Mouse (Mus musculus) MEL (cell line): ENCODE results near the gene Gtf2ird1. TPM values are rescaled to one million over a fixed set of nuclear protein-coding genes. Genes with fewer than 3 reads are reported as not detected.
A peak's percentile ranks its signal among the peaks of the same experiment; 100 is the strongest.

Experiments used
- DNase-seq: peaks from one replicate; pipeline ENCODE4 v3.0.0; 2011; ENCODE audit warnings: low read depth, low spot score
- H3K27ac ChIP-seq: 2 replicates; pipeline ENCODE4 v1.5.1; 2012; ENCODE audit warnings: low read depth, mild to moderate bottlenecking, control low read depth, low read length, moderate library complexity; ENCODE audit not compliant: control insufficient read depth
- H3K27me3 ChIP-seq, 2 experiments: fragments of 150-350 bp in 1 of 2; sonication (generic) in 1 of 2; 2 replicates each; pipeline ENCODE4 v1.6.1; 2012; ENCODE audit warnings: low read length in 2 of 2, mild to moderate bottlenecking in 2 of 2, improper control_type of control experiment in 1 of 2, moderate library complexity in 1 of 2; ENCODE audit not compliant: insufficient read depth in 2 of 2, control insufficient read depth in 1 of 2
- H3K36me3 ChIP-seq, 2 experiments: 2 replicates each; pipeline ENCODE4 v1.6.1; 2012 to 2014; ENCODE audit warnings: low read length in 2 of 2, improper control_type of control experiment in 1 of 2, inconsistent platforms in 1 of 2, mild to moderate bottlenecking in 1 of 2; ENCODE audit not compliant: insufficient read depth in 2 of 2, control insufficient read depth in 1 of 2
- H3K4me1 ChIP-seq, 2 experiments: fragments of 150-350 bp in 1 of 2; sonication (generic) in 1 of 2; 2 replicates each; pipeline ENCODE4 v1.6.1; 2012; ENCODE audit warnings: low read length in 2 of 2, improper control_type of control experiment in 1 of 2, mild to moderate bottlenecking in 1 of 2; ENCODE audit not compliant: insufficient read depth in 2 of 2, control insufficient read depth in 1 of 2
- H3K4me3 ChIP-seq, 2 experiments: fragments of 150-350 bp in 1 of 2; sonication (generic) in 1 of 2; 2 replicates each; pipeline ENCODE4 v1.5.1; 2012; ENCODE audit warnings: low read depth in 2 of 2, low read length in 2 of 2, mild to moderate bottlenecking in 2 of 2, moderate library complexity in 2 of 2, control low read depth in 1 of 2, improper control_type of control experiment in 1 of 2; ENCODE audit not compliant: control insufficient read depth in 1 of 2, insufficient read depth in 1 of 2
- H3K79me2 ChIP-seq: 2 replicates; pipeline ENCODE4 v1.6.1; 2012; ENCODE audit warnings: mild to moderate bottlenecking, low read length, moderate library complexity; ENCODE audit not compliant: control insufficient read depth, poor library complexity, insufficient read depth
- H3K9ac ChIP-seq: 2 replicates; pipeline ENCODE4 v1.6.1; 2012; ENCODE audit warnings: low read depth, mild to moderate bottlenecking, control low read depth, low read length, moderate library complexity; ENCODE audit not compliant: control insufficient read depth, poor library complexity, severe bottlenecking
- H3K9me3 ChIP-seq: fragments of 150-350 bp; sonication (generic); replicated peaks from 2 replicates; pipeline ENCODE4 v1.6.1; 2012; ENCODE audit warnings: mild to moderate bottlenecking, low read length, improper control_type of control experiment, moderate library complexity; ENCODE audit not compliant: insufficient read depth
- BHLHE40 ChIP-seq: IDR thresholded peaks from 2 replicates; pipeline ENCODE4 v1.6.1; 2012; ENCODE audit warnings: low read depth, mild to moderate bottlenecking, inconsistent platforms, low read length, improper control_type of control experiment, borderline replicate concordance
- CHD1 ChIP-seq: IDR thresholded peaks from 2 replicates; pipeline ENCODE4 v1.6.1; 2012; ENCODE audit warnings: low read depth, mild to moderate bottlenecking, inconsistent platforms, low read length, improper control_type of control experiment
- CTCF ChIP-seq, 3 experiments: IDR thresholded peaks in 2 of 3; conservative IDR thresholded peaks in 1 of 3; 2 replicates each; pipeline ENCODE4 v1.5.1; 2011 to 2012; ENCODE audit warnings: low read length in 3 of 3, low read depth in 2 of 3, mild to moderate bottlenecking in 2 of 3, improper control_type of control experiment in 1 of 3, inconsistent platforms in 1 of 3, mixed read lengths in 1 of 3, moderate library complexity in 1 of 3; ENCODE audit not compliant: control insufficient read depth in 1 of 3, insufficient read depth in 1 of 3, poor library complexity in 1 of 3, severe bottlenecking in 1 of 3
- ELF1 ChIP-seq: IDR thresholded peaks from 2 replicates; pipeline ENCODE4 v1.6.1; 2014; ENCODE audit warnings: low read depth, mild to moderate bottlenecking, inconsistent platforms, low read length, improper control_type of control experiment, moderate library complexity
- EP300 ChIP-seq, 2 experiments: IDR thresholded peaks; 2 replicates each; pipeline ENCODE4 v1.6.1; 2011; ENCODE audit warnings: improper control_type of control experiment in 2 of 2, low read length in 2 of 2, low read depth in 1 of 2, mild to moderate bottlenecking in 1 of 2
- GABPA ChIP-seq: IDR thresholded peaks from 2 replicates; pipeline ENCODE4 v1.6.1; 2012; ENCODE audit warnings: low read depth, mild to moderate bottlenecking, inconsistent platforms, low read length, improper control_type of control experiment, moderate library complexity
- HCFC1 ChIP-seq: IDR thresholded peaks from 2 replicates; pipeline ENCODE4 v1.6.1; 2012; ENCODE audit warnings: low read depth, mild to moderate bottlenecking, inconsistent platforms, low read length, improper control_type of control experiment, moderate library complexity
- JUND ChIP-seq: IDR thresholded peaks from 2 replicates; pipeline ENCODE4 v1.6.1; 2011; ENCODE audit warnings: low read depth, mild to moderate bottlenecking, improper control_type of control experiment, low read length
- MAFK ChIP-seq: IDR thresholded peaks from 2 replicates; pipeline ENCODE4 v1.6.1; 2011; ENCODE audit warnings: low read depth, mild to moderate bottlenecking, low read length, improper control_type of control experiment, borderline replicate concordance
- MYB ChIP-seq: IDR thresholded peaks from 2 replicates; pipeline ENCODE4 v1.6.1; 2011; ENCODE audit warnings: mild to moderate bottlenecking, low read depth, low read length, improper control_type of control experiment
- MYC ChIP-seq: IDR thresholded peaks from 2 replicates; pipeline ENCODE4 v1.6.1; 2011; ENCODE audit warnings: low read depth, mild to moderate bottlenecking, low read length, improper control_type of control experiment, moderate library complexity
- NELFE ChIP-seq: IDR thresholded peaks from 2 replicates; pipeline ENCODE4 v1.6.1; 2011; ENCODE audit warnings: low read depth, low read length, improper control_type of control experiment
- SIN3A ChIP-seq: IDR thresholded peaks from 2 replicates; pipeline ENCODE4 v1.6.1; 2012; ENCODE audit warnings: low read length, improper control_type of control experiment, inconsistent platforms
- SMC3 ChIP-seq: IDR thresholded peaks from 2 replicates; pipeline ENCODE4 v1.6.1; 2011; ENCODE audit warnings: low read depth, low read length, improper control_type of control experiment
- TBP ChIP-seq: IDR thresholded peaks from 2 replicates; pipeline ENCODE4 v1.8.0; 2011; ENCODE audit warnings: low read depth, low read length, improper control_type of control experiment
- UBTF ChIP-seq: IDR thresholded peaks from 2 replicates; pipeline ENCODE4 v1.6.1; 2012; ENCODE audit warnings: low read depth, mild to moderate bottlenecking, inconsistent platforms, low read length, improper control_type of control experiment, moderate library complexity, borderline replicate concordance; ENCODE audit not compliant: insufficient read depth
- USF1 ChIP-seq: IDR thresholded peaks from 2 replicates; pipeline ENCODE4 v1.6.1; 2014; ENCODE audit warnings: low read depth, mild to moderate bottlenecking, inconsistent platforms, low read length, improper control_type of control experiment, moderate library complexity
- ZMIZ1 ChIP-seq: IDR thresholded peaks from 2 replicates; pipeline ENCODE4 v1.6.1; 2012; ENCODE audit warnings: low read depth, mild to moderate bottlenecking, inconsistent platforms, low read length, improper control_type of control experiment, moderate library complexity
- polyA plus RNA-seq, 2 experiments: library from polyadenylated mRNA; stranded (reverse) in 1 of 2; unstranded in 1 of 2; fragments of >175 nt in 1 of 2; fragments of >200 nt in 1 of 2; gene quantifications; 2 replicates each; pipeline versions ENCODE4 v1.2.1 to v1.2.4; 2012; ENCODE audit warnings: low replicate concordance in 2 of 2, low read depth in 1 of 2; ENCODE audit not compliant: insufficient read length in 2 of 2, insufficient read depth in 1 of 2, missing spikeins in 1 of 2
- total RNA-seq: library from RNA; depleted of rRNA; stranded (reverse); fragments of 300-350 nt; gene quantifications from 2 replicates; pipeline ENCODE4 v1.2.3, GENCODE M21; 2012

Gtf2ird1 gene
- total and polyA plus RNA-seq, 3 experiments: 15.2 to 54.7 TPM; not detected in 1

DNA sequence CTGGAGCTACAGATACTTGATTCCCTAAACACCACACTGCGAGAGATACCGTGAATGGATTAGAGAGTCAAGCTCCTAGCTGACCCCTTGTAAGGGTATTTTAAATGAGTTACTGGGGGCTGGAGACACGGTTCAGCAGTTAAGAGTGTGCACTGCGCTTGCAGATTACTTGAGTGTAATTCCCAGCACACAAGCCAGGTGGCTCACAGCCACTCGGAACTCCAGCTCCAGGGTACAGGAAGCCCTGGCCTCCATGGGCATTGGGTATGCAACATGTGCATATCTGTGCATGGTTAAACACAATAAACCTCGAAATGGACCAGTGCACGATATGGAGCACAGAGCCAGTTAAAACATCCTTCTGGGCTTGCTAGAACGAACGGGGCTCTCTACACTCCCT, 44.9 kb upstream of the Gtf2ird1 start:
- no peaks in the 10 kb centered on the region for H3K27me3 ChIP-seq
- DNase-seq: no peak
- H3K36me3 ChIP-seq: no peaks in the 10 kb centered on the region
- no peaks in the 10 kb centered on the region for H3K4me1 ChIP-seq
- H3K79me2 ChIP-seq: no peaks in the 10 kb centered on the region
- no peak for TF ChIP-seq ZMIZ1
- no peak for TF ChIP-seq MYC
- TF ChIP-seq GABPA: no peak
- 0 out of 2 replicates have a peak, but pooled peaks have one; percentile 36 for TF ChIP-seq SMC3
- TF ChIP-seq CTCF (IDR thresholded peaks at IDR 0.05 in 2 of 3, conservative IDR thresholded peaks at IDR 0.05 in 1 of 3; ENCODE audit: control insufficient read depth in 1 of 3, insufficient read depth in 1 of 3, low read depth in 2 of 3, low read length in 3 of 3, poor library complexity in 1 of 3, severe bottlenecking in 1 of 3): peak in 2 of 3 experiments; percentile 3 to 17; a peak in 1 of 6 replicates
- H3K4me3 ChIP-seq: no peak overlapping the region
- H3K9ac ChIP-seq: no peak overlapping the region
- no peak overlapping the region for H3K27ac ChIP-seq
- H3K9me3 ChIP-seq: no peaks in the 10 kb centered on the region

GRCm38 (mm10) chr5:134500681-134501080, 44.2 kb upstream of the Gtf2ird1 start:
- Histone ChIP-seq H3K9ac (no peak overlapping the region), H3K9me3 (no peaks in the 10 kb centered on the region), H3K36me3 (no peaks in the 10 kb centered on the region), H3K4me1 (no peaks in the 10 kb centered on the region), H3K27me3 (no peaks in the 10 kb centered on the region), H3K4me3 (no peak overlapping the region), H3K27ac (no peak overlapping the region), H3K79me2 (no peaks in the 10 kb centered on the region)
- TF ChIP-seq TBP (no peak), MAFK (no peak), MYB (no peak), BHLHE40 (no peak), CHD1 (no peak), NELFE (no peak), JUND (no peak), UBTF (no peak), USF1 (no peak), HCFC1 (no peak), SIN3A (no peak), ELF1 (no peak), EP300 (IDR thresholded peaks at IDR 0.05; ENCODE audit: low read depth in 1 of 2, low read length in 2 of 2) (no peak)
- DNase-seq: no peak
